In the genomic region with DNA sequence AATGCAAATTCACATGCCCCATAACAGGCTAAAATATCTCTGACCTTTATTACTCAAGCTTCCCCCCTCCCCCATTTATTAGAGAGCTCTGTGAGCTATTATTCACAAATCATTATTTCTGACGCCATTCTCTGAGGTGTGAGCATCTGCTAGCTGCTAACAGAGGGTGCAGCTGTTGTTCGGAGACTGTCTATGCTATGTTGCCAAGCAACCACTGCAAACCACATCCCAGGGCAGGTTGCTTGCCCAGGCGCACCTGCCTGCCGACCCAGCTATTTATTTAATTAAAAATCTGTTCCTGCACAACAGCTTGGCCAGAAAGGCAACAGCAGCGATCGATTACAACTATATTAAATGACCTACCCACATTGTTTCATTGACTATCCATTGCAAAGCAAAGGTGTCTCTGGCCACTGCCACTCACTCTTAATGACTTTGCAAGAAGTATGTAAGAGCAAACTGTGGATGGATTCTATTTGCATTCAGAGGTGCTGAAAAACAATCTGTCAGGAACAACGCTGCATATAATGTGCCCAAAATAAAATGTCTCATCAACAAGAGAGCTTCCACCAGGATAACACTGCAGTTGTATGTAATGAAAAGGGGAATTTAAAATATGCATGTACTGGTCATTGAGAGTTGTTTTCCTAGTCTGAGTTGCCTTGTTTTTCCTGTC, we compare ENCODE assay signal across 10 mouse cellular contexts.
A peak's percentile ranks its signal among the peaks of the same experiment; 100 is the strongest.
DNase-seq lines count a peak whose midpoint lies in the region; ATAC-seq and TF ChIP-seq lines count a peak whose summit lies in the region.
"Had no signal": no experiment of that assay in that cellular context is flagged by ENCODE, and none has a peak within 500 bp of the region (broad histone marks: within the 10 kb centered on the region; RNA-seq: fewer than 3 reads in every experiment).

No protein-coding gene starts in this region.

- no peaks in the 10 kb centered on the region for H3K9me3 ChIP-seq in forebrain, embryonic 16.5 days (ENCODE audit: control insufficient read depth, low read length)

- peak overlapping the region; percentile 31; the same call in 1 of the 2 replicates for H3K4me2 ChIP-seq in forebrain, embryonic 16.5 days (ENCODE audit: low read length)

- H3K36me3 ChIP-seq in forebrain, embryonic 16.5 days (ENCODE audit: control insufficient read depth, insufficient read depth), result no peaks in the 10 kb centered on the region

- peaks cover 6% of the 10 kb centered on the region for H3K4me1 ChIP-seq in forebrain, embryonic 16.5 days (replicated peaks; ENCODE audit: control insufficient read depth, insufficient read depth, low read length)

- peak; percentile 93 for ATAC-seq in forebrain, embryonic 16.5 days
- no peak for ATAC-seq in erythroblast, adult 5-6 weeks (replicated peaks; ENCODE audit: low FRiP score, poor library complexity, severe bottlenecking)

- 20% methylated on average over 7 of the region's 7 CpGs for WGBS in forebrain, embryonic 16.5 days

- no peak overlapping the region for H3K9ac ChIP-seq in forebrain, embryonic 16.5 days (replicated peaks; ENCODE audit: low read depth, low read length)

- TF ChIP-seq CTCF in left cerebral cortex, adult 2 months (IDR thresholded peaks at IDR 0.05), result no peak

- H3K27ac ChIP-seq in left cerebral cortex, adult 2 months, result no peak overlapping the region
- H3K27ac ChIP-seq in forebrain, embryonic 16.5 days (ENCODE audit: low read length), result 0 out of 2 replicates have a peak overlapping the region, but pooled peaks have one; percentile 33

- peak in 1 of 2 experiments; percentile 20 for DNase-seq in left cerebral cortex, adult 2 months (ENCODE audit: extremely low spot score in 1 of 2, low spot score in 2 of 2)
- no peak for DNase-seq in left cerebral cortex, adult 8-10 months (ENCODE audit: low spot score in 2 of 2)
- peak; percentile 44 for DNase-seq in mesoderm, embryonic 11.5 days (ENCODE audit: low read depth, low spot score)
- DNase-seq in right cerebral cortex, postnatal 14 days, result peak; percentile 6
- DNase-seq in gastrocnemius, adult 18-20 months (ENCODE audit: low spot score), result no peak
- DNase-seq in lung, adult 18-20 months, result no peak
- DNase-seq: cerebellum, adult 11 months had no signal

- intact Hi-C loops in left cerebral cortex, adult 2 months (cut with DNase I), result no loop called here

- peak overlapping the region; percentile 13; the same call in 1 of the 2 replicates for H3K4me3 ChIP-seq in left cerebral cortex, adult 2 months
- H3K4me3 ChIP-seq in forebrain, embryonic 16.5 days (replicated peaks; ENCODE audit: low read length), result no peak overlapping the region

- no peaks in the 10 kb centered on the region for H3K27me3 ChIP-seq in forebrain, embryonic 16.5 days (replicated peaks; ENCODE audit: control insufficient read depth, insufficient read depth, low read length)
- H3K27me3 ChIP-seq: CH12.LX had no signal

Comparison
In these comparisons a context has a peak if more than half of its experiments do, and no peak if none do; other contexts are left out.
1. DNase-seq: peak in mesoderm, embryonic 11.5 days (single experiment) and right cerebral cortex, postnatal 14 days (single experiment); none in left cerebral cortex, adult 8-10 months (0 of 2), gastrocnemius, adult 18-20 months (single experiment) and lung, adult 18-20 months (0 of 2).